Mouse (Mus musculus) gastrocnemius, postnatal 4 days (tissue): ENCODE data around the gene Lmo7. TPM values are rescaled to one million over a fixed set of nuclear protein-coding genes. Genes with fewer than 3 reads are reported as not detected.

Source experiments
- DNase-seq, 2 experiments: peaks; one replicate each; pipeline ENCODE4 v3.0.0; 2021 to 2022; ENCODE audit warnings: low spot score in 2 of 2, mixed read lengths in 2 of 2
- total RNA-seq, 2 experiments: library from RNA; stranded (reverse); gene quantifications; 2 replicates each; pipeline ENCODE4 v1.2.3; 2021

Lmo7 gene
- total RNA-seq, 2 experiments from 2014 or later: 198 to 203 TPM

DNA sequence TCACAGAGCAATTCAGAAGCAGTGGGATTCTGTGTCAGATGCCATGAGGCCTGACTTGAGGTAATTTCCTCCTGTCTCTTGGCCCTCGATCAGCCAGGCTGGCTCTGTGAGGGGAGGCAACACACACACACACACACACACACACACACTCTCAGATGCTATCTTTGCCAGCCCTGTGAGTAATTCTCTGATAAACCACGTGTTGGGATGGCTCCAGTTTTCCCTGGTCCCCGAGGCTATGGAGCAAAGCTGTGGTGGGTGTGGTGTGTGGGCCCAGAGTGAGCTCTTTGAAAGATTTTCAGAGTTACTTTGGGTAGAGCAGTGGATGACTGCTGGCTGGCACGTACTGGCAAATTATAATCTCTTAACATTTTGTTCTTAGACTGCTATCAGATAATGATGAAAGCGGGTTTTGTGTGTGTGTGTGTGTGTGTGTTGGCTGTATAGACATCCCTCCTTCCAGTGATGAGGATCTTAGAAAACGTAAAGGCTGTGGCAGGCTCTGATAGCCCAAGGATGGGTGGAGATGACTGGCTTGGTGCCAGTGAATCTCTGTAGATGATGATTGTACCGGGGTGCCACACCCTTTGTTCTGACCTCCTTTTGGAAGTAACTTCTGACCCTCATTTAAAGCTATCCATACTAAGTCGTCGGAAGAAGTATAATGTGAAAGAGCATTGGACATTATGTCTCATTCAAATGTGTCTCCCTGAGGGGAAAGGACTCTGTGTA, 140.6 kb downstream of the Lmo7 start:
- DNase-seq: peak in 1 of 2 experiments; percentile 20

DNA sequence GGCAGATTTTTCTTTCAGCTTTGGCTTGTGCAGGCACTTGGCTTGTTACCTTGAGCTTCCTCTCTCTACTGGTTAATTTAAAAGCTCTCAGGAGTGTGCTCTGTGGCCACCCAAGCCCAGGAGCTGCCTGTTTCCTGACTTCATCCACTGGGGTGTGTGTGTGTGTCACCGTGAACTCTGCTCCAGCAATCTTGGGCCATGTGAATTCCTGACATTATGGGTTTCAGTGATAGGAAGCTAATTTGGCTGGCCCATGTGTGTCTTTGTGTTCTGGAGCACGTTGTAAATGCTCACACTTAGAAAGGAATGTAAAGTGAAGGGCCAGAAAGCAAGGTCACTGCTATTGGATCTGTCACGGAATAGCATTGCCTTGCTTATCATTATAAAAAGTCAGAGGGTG, 143.1 kb downstream of the Lmo7 start:
- no peak for DNase-seq

DNA sequence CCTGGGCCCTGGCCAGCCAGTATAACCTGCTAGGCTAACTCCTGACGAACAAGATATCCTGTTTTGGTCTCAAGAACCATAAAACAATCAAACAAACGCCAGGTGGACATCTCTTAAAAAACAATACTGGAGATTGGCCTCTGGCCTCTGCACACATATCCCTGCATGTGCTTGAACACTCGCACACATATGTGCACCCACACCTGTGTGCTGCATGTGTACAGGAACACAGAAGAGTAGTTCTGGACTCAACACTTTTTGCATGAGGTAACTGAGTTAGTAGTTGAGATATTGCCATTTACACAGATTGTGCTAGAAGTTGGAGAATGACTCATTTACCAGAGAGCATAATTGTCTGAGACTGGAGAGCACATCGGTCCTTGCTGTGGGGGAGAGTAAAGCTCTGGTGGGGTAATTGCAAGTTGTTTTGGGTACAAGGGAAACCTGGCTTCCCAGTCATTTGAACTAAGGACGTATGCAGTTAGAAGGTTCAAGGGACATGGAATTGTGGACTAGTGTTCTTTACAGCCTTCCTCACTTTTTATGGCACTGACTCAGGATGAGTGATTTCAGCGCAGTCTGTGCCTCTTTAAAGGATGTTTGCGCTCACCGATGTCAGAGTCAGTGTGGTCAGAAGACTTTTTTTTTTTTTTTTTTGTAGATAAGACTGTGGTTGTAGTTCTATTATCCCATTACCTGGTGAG, 148.7 kb downstream of the Lmo7 start:
- no peak for DNase-seq

DNA sequence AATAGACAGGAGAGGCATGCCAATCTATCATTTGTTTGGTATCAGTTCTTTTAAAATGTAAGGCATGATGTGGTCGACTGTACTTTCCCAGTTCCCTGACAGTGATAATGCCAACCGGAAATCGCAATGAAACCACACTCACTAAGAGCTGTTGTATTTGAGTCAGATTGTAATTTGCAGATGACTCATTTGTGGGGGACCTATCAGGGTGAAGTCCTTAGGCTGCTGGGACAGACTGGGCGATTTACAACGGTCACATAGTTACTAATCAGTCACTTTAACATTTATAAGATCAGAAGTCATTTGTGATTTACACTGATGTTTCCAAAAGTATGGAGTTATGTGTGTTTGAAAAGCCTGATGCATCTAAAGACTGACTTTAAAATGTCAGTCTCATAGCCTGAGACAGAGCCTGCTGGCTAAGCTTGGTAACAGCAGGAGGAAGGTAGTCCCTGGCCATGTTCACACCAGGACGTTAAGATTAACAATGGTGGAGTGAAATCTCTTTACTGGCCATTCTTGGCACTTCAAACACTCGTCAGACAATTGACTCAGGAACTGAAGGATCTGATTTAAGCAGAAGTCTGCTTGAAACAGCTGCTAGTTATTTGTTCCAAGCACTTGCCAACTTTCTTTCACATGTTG, 149.4 kb downstream of the Lmo7 start:
- no peak for DNase-seq

DNA sequence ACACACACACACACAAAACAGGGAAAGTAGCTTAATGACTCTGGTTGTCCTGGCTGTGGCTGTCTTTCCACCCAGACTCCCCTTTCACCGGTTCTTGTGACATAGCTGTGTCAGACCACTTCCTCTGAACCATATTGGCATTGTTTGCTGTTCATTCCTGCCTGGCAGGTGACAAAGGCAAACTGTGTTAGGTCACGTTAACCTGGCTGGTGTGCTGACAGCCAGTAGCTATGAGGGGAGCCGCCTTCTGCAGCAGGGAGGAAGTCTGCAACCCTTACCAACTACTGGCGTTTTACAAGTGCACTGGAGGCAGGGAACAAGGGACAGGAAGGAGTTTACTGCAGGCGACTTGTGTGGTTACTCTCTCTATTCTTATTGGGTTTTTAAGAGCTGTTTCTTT, 153.2 kb downstream of the Lmo7 start:
- DNase-seq: no peak

DNA sequence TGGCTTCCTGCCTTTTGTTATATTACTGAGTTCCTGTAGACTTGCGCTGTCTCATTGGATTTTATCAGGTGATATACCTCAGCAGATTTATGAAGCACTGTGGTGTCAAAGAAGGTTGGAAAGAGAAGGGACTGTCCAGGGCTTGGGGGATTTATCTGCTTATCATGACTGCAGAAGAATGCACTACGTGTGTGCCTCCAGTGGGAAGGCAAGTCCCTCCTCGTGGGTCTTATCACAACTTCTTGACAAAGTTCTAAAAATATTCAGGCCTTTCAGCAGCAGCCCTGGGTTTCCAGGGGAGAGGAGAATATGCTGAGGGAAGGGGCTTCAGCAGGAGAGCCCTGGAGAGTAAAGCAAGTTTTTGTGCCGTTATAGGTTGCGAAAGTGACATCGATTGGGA, 154.0 kb downstream of the Lmo7 start:
- DNase-seq: no peak

DNA sequence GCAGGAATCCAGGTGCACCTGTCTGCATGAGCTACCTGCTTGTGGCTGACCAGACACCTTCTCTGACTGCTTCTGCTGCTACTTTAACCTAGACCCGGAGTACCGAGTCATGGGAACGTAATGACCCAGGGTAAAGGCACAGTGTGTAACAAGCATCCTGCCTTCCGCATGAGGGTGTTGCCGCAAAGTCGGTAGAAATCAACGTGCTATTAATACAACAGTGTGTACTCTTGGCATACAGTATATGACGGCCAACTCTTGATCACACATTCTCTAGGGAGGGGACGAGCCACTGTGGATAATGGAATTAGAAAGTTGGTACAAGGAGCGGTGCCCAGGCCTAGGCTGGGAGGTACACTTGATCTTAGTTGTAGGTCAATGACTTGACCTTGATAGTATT, 156.6 kb downstream of the Lmo7 start:
- DNase-seq: no peak

DNA sequence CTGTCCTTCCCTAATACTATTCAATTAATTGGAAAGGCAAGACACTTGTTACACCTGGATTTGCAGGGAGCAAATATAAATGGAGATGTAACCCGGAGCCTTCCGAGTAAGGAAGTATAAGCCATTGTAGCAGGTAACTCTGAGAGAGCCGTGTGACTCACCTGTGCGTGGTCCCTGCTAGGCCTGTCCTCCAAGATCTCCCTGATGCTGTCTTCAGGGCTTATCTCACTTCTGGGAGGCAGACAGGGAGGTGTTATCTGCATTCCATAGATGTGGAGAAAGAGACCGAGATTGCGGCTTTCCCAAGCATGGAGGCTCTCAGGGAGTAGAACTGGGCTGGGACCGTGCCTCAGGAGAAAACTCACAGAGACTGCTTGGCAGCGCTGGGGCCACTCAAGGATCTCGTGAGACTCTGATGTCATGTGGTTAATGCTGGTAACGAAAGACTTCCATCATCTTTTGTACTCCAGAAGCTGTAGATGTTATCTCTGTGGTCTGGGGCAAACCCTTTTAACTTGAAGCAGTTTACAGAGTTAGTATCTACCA, 162.2 kb downstream of the Lmo7 start:
- DNase-seq: no peak

DNA sequence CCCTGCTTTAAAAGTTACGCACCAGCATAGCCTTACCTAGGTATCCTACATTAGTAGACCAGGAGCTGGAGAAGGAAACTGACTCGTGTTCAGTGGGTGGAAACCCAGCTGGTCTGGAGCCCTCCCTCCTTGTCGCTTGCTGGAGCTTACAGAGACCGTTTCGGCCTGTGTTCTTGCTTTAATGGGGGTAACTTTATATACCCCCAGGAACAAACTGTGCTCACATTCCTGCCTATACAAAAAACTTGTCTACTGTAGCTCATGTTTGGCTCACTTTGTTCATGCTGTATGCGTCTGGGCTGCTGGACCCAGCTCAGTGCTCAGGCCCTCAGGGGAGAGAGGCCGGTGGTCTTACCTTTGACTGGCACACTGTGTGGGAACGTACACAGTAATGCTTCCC, 162.7 kb downstream of the Lmo7 start:
- DNase-seq: no peak

DNA sequence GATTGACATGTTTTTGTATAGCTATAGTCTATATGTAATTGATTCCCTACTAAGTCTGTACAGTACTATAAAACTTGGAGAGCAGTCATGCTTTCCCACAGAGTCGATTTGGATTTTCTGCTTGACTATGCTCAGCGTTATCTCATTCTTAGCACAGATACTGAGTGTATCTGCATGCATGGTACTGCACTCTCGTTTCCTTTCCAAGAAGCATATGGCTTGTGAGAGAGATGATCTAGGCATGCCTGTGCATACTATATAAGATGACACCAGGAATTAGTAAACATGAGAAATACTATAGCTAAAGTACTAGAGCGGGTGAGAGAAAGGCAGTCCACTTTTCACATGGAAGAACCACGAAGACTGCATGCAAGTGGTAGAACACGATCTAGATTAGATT, 163.5 kb downstream of the Lmo7 start:
- no peak for DNase-seq

DNA sequence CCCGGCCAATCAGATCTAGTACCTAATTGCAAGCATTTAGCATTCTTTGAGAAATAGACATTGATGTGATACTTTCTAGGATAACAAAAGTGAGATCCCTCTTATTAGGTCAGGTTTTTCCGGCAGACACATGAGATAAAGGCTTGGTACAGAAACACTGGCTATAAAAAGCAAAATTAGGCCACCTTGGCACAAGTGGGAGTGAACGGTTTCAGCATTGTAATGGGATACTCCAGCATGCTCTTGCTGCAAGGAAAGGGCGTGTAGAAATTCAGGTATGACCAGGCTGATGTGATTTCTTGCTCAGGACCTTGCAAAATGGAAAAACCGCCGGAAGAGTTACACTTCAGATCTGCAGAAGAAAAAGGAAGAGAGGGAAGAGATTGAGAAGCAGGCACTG, 168.5 kb downstream of the Lmo7 start:
- DNase-seq: no peak

DNA sequence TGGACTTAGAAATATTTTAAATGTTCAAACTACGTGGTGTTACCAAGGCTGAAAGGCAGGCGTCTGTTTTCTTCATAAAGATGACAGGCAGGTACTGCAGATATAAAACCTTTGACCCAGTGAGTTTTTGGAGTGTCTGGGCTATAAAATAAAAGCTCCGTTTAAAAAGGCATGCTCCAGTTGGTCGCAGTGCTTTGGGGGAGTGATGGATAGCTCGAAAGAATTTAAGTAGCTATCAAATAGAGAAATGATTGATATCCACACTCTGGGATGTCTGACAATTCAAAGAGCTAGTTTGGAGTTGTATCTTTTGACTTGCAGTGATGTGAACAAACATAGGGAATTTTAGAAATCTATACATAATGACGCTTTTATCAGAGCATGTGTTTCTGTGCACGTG, 171.7 kb downstream of the Lmo7 start:
- no peak for DNase-seq

DNA sequence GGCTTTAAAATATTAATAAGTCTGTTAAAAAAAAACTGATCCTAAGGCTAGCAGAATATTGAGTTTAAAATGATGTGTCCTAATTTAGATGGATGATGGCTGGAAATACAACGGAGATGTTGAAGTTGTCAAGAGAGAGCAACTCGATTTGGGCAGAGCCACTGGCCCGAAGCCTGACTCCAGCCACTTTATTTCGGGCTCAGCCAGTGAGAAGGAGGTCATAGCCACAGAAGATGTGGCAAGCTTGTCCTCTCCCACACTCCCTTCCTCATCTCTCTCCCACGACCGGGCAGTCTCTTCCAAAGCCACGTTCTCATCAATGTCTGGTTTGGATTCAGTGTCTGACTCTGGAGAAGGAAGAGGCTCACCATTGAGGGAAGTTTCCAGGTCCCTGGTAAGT, 172.2 kb downstream of the Lmo7 start:
- DNase-seq: no peak

DNA sequence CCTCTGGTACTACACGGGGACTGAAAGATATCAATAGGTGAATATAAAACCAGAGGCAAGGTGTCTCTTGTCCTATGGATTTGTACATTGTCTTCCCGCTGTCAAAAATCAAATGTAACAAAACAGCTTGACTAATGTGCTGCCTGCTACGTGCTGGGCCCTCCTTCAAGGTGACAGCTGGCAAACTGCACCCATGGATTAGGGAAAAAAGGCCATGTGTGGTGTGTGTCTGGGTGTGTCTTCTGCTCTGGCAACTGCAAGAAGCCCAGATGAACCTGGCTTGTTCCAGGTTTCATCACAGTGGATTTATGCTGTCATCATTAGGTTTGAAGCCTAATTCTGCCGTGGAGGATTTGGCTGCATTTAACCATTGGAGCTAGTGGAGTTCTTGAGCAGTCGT, 174.0 kb downstream of the Lmo7 start:
- no peak for DNase-seq

DNA sequence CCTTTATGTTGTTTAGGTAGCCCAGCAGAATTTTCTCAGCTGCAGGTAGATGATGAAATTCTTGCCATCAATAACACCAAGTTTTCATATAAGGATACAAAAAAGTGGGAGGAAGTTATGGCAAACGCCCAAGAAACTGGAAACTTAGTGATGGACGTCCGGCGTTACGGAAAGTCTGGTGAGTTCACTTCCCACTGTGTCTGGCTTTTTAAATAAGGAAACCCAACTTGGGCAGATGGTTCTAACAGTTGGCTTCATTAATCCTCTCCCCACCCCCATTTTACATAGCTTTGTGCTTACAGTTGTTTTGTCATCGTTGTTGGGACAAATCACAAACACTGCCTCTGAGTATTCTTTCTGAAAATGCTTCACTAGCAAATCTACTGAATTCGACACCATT, 182.2 kb downstream of the Lmo7 start:
- no peak for DNase-seq

DNA sequence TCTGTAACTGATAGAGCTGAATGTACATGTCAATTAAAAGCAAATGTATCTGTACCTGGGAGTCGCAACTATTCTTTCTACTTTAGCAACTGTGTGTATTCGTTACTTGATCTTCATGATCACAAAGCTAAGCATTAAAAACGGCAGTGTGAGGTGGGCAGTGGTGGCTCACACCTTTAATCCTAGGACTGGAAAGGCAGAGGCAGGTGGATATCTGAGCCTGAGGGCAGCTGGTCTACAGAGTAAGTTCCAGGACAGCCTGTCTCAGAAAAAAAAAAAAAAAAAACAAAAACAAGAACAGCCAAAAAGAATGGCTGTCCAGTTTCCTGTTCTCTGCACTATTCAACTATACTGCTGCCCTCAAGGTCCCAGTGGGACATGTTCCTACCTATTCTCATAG, 182.6 kb downstream of the Lmo7 start:
- DNase-seq: no peak

DNA sequence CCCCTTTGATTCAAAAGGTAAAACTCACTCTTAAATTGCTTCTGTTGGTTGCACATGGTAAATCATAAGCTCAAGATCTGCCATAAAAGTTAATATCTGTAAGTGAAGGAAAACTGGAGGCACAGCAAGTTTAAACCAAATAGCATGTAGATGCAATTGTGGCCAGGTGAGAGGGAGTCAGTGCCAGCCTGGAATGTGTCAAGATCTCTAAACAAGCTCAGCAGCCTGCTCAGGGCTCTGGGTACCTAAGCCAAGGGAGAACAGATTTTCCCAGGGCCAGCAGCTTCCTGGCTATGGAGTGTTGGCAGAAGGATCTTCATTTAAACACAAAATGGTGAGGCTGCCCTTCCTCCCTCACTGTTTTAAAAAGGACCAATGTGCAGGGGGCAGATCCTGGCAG, 184.6 kb downstream of the Lmo7 start:
- no peak for DNase-seq

DNA sequence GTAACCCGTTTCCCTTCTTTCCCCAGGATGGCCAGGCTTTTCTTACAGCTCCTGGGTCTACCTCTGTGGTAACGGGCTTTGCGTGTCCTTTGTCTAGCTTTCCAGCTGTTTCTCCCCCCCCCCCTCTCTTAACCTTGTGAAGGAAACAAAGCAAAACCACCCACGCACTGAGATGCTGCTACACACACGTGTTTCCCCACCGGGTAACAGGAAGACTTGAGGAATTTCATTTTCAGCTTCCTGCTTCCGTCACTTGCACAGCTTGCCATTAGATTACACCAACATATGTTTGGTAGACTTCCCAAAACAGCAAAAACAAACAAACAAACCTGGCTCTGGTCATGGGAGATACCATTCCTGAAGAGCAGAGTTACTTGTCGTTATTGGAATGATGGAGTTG, 186.1 kb downstream of the Lmo7 start:
- DNase-seq: no peak

DNA sequence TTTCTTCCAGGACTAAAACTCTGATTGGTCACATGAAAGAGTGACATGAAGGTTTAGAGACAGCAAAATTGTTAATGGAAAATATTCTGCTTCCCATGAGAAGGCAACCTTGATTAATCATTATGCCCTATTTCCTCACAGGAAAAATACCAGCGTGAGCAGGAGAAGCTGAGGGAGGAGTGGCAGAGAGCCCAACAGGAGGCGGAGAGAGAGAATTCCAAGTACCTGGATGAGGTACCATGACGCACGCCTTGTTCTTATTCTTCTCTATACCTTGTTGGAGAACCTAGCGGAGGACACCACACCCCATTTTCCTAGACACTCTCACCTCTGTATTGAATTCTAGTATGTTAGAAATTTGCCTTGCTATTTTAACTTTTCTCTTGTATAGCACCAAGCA, 188.7 kb downstream of the Lmo7 start:
- DNase-seq: no peak

DNA sequence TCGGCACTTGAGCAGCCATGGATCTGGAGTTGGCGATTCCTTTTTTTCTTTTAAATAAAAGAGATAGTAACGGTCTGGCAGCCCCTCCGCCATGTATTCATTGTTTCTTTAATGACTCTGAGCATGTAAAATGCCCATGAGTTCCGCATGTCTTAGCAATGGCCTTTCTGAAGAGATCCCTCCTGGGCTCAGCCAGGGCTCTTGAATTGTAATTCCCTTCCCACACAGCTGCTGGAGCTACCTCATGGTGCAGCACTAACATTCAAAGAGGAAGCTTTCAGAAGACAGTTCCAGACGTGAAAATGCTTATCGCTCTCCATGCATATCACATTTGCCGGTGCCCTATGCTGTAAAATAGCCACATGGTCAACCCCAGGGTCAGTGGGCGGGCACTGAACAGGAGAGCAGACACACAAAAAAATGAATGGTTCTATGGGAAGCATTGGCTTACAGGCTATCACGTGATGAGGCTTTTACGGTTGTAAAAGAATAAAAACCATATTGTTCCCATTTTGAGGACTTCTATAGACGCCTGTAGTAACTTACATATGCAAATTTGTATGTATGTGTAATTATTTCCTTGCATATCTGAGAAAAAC, 198.0 kb downstream of the Lmo7 start:
- DNase-seq: no peak

DNA sequence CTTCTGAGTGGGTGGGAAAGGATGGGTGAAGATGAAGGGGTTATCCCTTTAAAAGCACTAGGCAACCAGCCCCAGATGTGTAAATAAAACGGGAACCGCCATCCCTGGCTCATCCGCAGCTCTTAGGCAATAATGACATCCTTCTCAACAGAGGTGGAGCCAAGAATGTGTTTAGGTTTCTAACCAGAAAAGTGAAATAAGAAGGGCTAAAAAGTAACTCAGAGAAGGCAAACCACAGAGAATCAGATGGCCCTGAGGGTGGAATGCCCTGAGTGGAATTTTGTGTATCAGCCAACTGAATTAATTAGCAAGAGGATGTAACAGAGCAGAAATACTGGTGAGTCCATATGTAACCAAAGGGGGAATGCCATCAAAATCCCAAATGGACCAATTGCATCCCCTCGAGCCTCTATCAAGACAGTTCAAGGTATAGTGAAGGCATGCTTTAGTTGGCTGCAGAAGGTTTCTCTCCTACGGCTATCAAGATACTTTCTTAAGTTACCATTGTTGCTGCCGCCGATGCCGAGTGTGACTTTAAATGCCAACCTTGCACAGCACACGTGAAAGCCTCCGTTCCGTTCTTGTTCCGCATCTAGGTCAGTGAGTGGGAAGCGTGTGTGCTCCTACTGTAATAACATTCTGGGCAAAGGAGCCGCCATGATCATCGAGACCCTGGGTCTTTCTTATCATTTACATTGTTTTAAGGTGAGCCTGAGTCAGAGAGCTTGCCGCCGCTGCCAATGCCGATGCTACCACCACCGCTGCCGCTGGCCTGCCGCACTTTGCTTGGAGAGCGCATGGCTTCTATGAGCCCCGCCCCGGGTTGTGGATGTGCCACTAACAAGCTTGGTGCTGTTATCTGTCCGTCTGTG, 201.1 kb downstream of the Lmo7 start:
- no peak for DNase-seq
